Mouse (Mus musculus): ENCODE measurements around the gene Ralgapb. TPM values are rescaled to one million over a fixed set of nuclear protein-coding genes. Genes with fewer than 3 reads are reported as not detected.

The Ralgapb gene
- polyA plus RNA-seq, 1 experiment = 25.6 TPM

DNA sequence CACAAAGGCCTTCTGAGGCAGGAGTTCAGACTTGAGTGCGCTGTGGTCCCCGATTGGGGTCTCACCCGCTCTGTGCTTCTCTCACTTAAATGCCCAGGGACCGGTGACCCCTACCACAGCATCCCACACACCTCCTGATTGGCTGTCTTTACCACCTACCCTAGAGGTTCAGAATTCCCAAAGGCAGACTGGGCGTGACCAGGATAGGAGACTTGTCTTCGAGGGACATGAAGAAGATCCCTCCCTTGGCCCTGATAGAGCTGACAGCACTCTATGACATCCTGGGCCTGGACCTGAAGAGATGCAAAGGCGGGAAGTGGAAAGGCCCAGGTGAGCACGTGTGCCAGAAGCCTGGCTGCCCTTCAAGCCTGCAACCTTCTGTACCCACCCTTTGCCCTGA is 124.9 kb downstream of the Ralgapb start:
- 78% methylated on average over 8 of the region's 8 CpGs for WGBS
- H3K36me3 ChIP-seq (ENCODE audit: control insufficient read depth, insufficient read depth, low read length) = no peaks in the 10 kb centered on the region
- no peak overlapping the region for H3K4me3 ChIP-seq (ENCODE audit: insufficient read depth, low read depth, low read length)
- no peak overlapping the region for H3K27ac ChIP-seq (ENCODE audit: insufficient read depth, low read depth, low read length)
- no peaks in the 10 kb centered on the region for H3K27me3 ChIP-seq (replicated peaks; ENCODE audit: control insufficient read depth, insufficient read depth, low read length)
- no peak for DNase-seq
- no peak for TF ChIP-seq CTCF (conservative IDR thresholded peaks at IDR 0.05; ENCODE audit: insufficient read depth, insufficient read length, low read depth, low read length)
- no peak for TF ChIP-seq POLR2A (IDR thresholded peaks at IDR 0.05; ENCODE audit: low read depth, low read length)
- no peaks in the 10 kb centered on the region for H3K4me1 ChIP-seq (ENCODE audit: control insufficient read depth, insufficient read depth, low read length)

DNA sequence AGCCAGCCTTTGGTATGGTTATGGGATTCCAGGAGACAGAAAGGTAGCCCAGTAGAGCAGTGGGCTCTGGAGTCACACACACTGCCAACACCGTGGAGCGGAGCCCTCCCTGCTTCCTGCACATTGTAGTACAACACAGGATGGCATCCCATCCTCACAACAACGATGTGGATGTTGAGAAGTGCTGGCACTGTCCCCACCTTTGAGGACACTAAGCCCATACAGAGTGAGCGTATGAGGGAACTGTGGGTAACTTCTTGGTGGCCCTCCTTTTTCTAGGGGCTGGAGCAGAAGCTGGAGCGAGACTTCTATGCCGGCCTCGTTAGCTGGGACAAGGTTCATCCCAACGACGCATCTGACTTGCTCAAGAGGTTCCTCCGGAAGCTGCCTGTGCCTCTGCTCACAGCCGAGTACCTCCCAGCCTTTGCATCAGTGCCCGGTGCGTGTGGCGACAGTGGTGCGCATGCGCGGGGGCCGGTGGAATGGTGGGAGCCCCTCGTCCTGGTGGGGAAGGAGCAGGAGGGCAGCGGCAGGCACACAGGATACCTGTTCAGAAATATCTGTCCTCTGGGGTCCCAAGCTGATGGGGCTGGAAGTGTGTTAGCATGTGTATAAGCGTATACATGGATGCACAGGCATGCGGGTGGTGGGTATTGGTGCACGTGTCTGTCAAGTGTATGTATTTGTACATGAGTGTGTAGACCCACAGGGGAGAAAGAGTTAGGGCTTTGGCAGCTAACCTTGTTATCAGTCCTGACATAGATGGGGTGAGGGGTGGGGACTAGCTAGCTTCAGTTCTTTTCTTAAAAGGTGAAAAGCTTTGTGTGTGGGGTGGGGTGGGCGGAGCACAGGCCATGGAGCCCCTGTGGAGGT is 130.0 kb downstream of the Ralgapb start:
- no peak overlapping the region for H3K4me3 ChIP-seq (ENCODE audit: insufficient read depth, low read depth, low read length)
- no peak overlapping the region for H3K27ac ChIP-seq (ENCODE audit: insufficient read depth, low read depth, low read length)
- 58% methylated on average over 24 of the region's 24 CpGs for whole genome bisulfite sequencing
- DNase-seq = no peak
- H3K4me1 ChIP-seq (ENCODE audit: control insufficient read depth, insufficient read depth, low read length) = no peaks in the 10 kb centered on the region
- no peak for TF ChIP-seq POLR2A (IDR thresholded peaks at IDR 0.05; ENCODE audit: low read depth, low read length)
- no peak for TF ChIP-seq CTCF (conservative IDR thresholded peaks at IDR 0.05; ENCODE audit: insufficient read depth, insufficient read length, low read depth, low read length)
- H3K27me3 ChIP-seq (replicated peaks; ENCODE audit: control insufficient read depth, insufficient read depth, low read length) = no peaks in the 10 kb centered on the region
- H3K36me3 ChIP-seq (ENCODE audit: control insufficient read depth, insufficient read depth, low read length) = no peaks in the 10 kb centered on the region

DNA sequence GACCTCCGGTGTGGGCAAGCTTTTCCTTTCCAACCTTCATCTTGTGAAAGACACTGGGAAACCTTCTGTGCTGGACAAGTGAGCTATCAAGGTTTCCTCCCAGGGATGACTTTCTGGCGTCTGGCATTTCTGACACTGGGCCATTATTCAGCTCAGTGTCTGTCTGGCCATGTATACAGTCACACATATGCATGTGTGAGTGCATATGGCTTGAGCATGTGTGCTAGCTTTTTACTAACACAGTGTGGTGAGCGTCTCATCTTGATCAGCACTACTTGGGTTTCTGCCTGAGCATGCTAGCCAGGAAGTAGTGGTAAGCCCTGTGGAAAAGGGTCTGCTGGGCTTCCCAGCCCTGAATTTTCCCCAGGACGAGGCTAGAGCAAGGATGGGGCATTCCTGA is 131.6 kb downstream of the Ralgapb start:
- WGBS = 48% methylated on average over 4 of the region's 4 CpGs
- H3K4me1 ChIP-seq (ENCODE audit: control insufficient read depth, insufficient read depth, low read length) = no peaks in the 10 kb centered on the region

DNA sequence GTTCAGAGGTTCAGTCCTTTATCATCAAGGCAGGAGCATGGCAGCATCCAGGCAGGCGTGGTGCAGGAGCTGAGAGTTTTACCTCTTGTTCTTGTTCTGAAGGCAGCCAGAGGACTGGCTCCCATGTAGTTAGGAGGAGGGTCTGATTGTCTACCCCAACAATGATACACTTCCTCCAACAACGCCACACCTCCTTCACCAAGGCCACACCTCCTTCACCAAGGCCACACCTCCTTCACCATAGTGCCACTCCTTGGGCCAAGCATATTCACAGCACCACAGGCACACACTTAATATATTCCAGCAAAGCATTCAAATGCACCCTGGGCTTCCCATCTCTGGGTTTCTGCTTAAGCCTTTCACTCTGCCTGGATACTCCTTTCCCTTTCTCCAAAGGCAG is 135.6 kb downstream of the Ralgapb start:
- no peaks in the 10 kb centered on the region for H3K36me3 ChIP-seq (ENCODE audit: control insufficient read depth, insufficient read depth, low read length)
- WGBS = 79% methylated on average over 2 of the region's 2 CpGs

More for the DNA sequence above, 131.6 kb downstream of the Ralgapb start:
- Histone ChIP-seq H3K4me3 (ENCODE audit: insufficient read depth, low read depth, low read length) (no peak overlapping the region), H3K27ac (ENCODE audit: insufficient read depth, low read depth, low read length) (no peak overlapping the region), H3K36me3 (ENCODE audit: control insufficient read depth, insufficient read depth, low read length) (no peaks in the 10 kb centered on the region), H3K27me3 (replicated peaks; ENCODE audit: control insufficient read depth, insufficient read depth, low read length) (no peaks in the 10 kb centered on the region)
- TF ChIP-seq CTCF (conservative IDR thresholded peaks at IDR 0.05; ENCODE audit: insufficient read depth, insufficient read length, low read depth, low read length) = no peak
- TF ChIP-seq POLR2A (IDR thresholded peaks at IDR 0.05; ENCODE audit: low read depth, low read length) = no peak
- no peak for DNase-seq

DNA sequence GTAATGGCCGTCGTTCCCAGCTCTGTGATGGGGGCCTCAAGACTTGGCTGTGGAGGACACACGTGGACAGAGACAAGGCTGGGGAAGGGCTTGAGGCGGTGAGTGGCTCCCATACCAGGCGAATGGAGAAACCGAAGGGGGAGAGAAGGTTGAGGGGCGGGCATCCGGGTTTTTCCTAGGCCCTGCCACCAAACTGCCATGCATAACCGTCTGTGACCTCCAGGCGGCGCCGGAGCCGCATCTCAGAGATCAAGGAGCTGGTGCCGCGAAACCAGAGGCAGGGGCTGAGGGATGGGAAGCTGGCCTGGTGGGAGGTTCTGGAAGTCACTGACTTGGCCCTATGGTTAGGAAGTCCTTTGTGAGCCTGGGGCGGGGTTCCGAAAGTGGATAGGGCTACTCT is 137.1 kb downstream of the Ralgapb start:
- WGBS = 2% methylated on average over 17 of the region's 17 CpGs
- Histone ChIP-seq H3K36me3 (ENCODE audit: control insufficient read depth, insufficient read depth, low read length) (no peaks in the 10 kb centered on the region), H3K4me1 (ENCODE audit: control insufficient read depth, insufficient read depth, low read length) (no peaks in the 10 kb centered on the region), H3K27me3 (replicated peaks; ENCODE audit: control insufficient read depth, insufficient read depth, low read length) (no peaks in the 10 kb centered on the region), H3K27ac (ENCODE audit: insufficient read depth, low read depth, low read length) (no peak overlapping the region), H3K4me3 (ENCODE audit: insufficient read depth, low read depth, low read length) (no peak overlapping the region)
- TF ChIP-seq POLR2A (IDR thresholded peaks at IDR 0.05; ENCODE audit: low read depth, low read length) (no peak), CTCF (conservative IDR thresholded peaks at IDR 0.05; ENCODE audit: insufficient read depth, insufficient read length, low read depth, low read length) (peak; percentile 73)
- peak; percentile 66 for DNase-seq

More for the DNA sequence above, 135.6 kb downstream of the Ralgapb start:
- no peak overlapping the region for H3K27ac ChIP-seq (ENCODE audit: insufficient read depth, low read depth, low read length)
- no peaks in the 10 kb centered on the region for H3K27me3 ChIP-seq (replicated peaks; ENCODE audit: control insufficient read depth, insufficient read depth, low read length)
- no peak overlapping the region for H3K4me3 ChIP-seq (ENCODE audit: insufficient read depth, low read depth, low read length)
- DNase-seq = no peak
- H3K4me1 ChIP-seq (ENCODE audit: control insufficient read depth, insufficient read depth, low read length) = no peaks in the 10 kb centered on the region
- TF ChIP-seq POLR2A (IDR thresholded peaks at IDR 0.05; ENCODE audit: low read depth, low read length) = no peak
- TF ChIP-seq CTCF (conservative IDR thresholded peaks at IDR 0.05; ENCODE audit: insufficient read depth, insufficient read length, low read depth, low read length) = no peak

Other genes with a start within 250 kb of the Ralgapb start
- gene D630003M21Rik, start 180.6 kb upstream of the Ralgapb start, polyA plus RNA-seq (2012; rRNA removed) = 2.0 and 2.5 TPM in 2 replicates
- gene Bpi, start 151.8 kb upstream of the Ralgapb start, polyA plus RNA-seq (2012; rRNA removed) = 0.06 and 0.07 TPM in 2 replicates
- 19.8 and 27.2 TPM in 2 replicates for gene Lbp, start 103.4 kb upstream of the Ralgapb start, polyA plus RNA-seq (2012; rRNA removed)
- 35.3 and 58.4 TPM in 2 replicates for gene Snhg11, start 34.2 kb upstream of the Ralgapb start, polyA plus RNA-seq (2012; rRNA removed)
- gene Adig, start 92.8 kb downstream of the Ralgapb start, polyA plus RNA-seq (2012; rRNA removed) = 26.8 and 35.2 TPM in 2 replicates
- 0.24 and 0.30 TPM in 2 replicates for gene Arhgap40, start 102.9 kb downstream of the Ralgapb start, polyA plus RNA-seq (2012; rRNA removed)
- gene Slc32a1, start 200.9 kb downstream of the Ralgapb start, polyA plus RNA-seq (2012; rRNA removed) = not detected in 2 replicates
- 6.2 and 6.4 TPM in 2 replicates for gene Actr5, start 215.0 kb downstream of the Ralgapb start, polyA plus RNA-seq (2012; rRNA removed)